Mouse (Mus musculus) heart, postnatal 0 days (tissue): ENCODE measurements around the gene Bcam. TPM values are rescaled to one million over a fixed set of nuclear protein-coding genes. Genes with fewer than 3 reads are reported as not detected.

Experiments
- ATAC-seq: fragments of 200-750 bp; cut with Nextera tagmentation; 2 replicates; pipeline ENCODE4 v1.8.0; 2017; ENCODE audit warnings: low read depth, moderate number of reproducible peaks, moderate library complexity; ENCODE audit not compliant: insufficient read depth
- DNase-seq: peaks from one replicate; pipeline ENCODE4 v3.0.0-alpha.2; 2016; ENCODE audit warnings: low spot score
- H3K27ac ChIP-seq: fragments of 300-500 bp; sonication (generic); 2 replicates; pipeline ENCODE4 v1.5.1; 2014; ENCODE audit warnings: low read depth, mild to moderate bottlenecking
- H3K27me3 ChIP-seq: fragments of 300-500 bp; sonication (generic); 2 replicates; pipeline ENCODE4 v1.6.1; 2014; ENCODE audit warnings: low read length, mixed read lengths; ENCODE audit not compliant: control insufficient read depth, insufficient read depth
- H3K36me3 ChIP-seq: fragments of 300-500 bp; sonication (generic); replicated peaks from 2 replicates; pipeline ENCODE4 v1.6.1; 2014; ENCODE audit warnings: low read length, mixed read lengths; ENCODE audit not compliant: control insufficient read depth, insufficient read depth
- H3K4me1 ChIP-seq: fragments of 300-500 bp; sonication (generic); 2 replicates; pipeline ENCODE4 v1.6.1; 2014; ENCODE audit warnings: antibody characterized with exemption; ENCODE audit not compliant: control insufficient read depth, insufficient read depth
- H3K4me2 ChIP-seq: fragments of 300-500 bp; sonication (generic); 2 replicates; pipeline ENCODE4 v1.6.1; 2014; ENCODE audit warnings: low read depth, mild to moderate bottlenecking, low read length, moderate library complexity
- H3K4me3 ChIP-seq: fragments of 300-500 bp; sonication (generic); 2 replicates; pipeline ENCODE4 v1.5.1; 2014; ENCODE audit warnings: low read depth, low read length
- H3K9ac ChIP-seq: fragments of 300-500 bp; sonication (generic); replicated peaks from 2 replicates; pipeline ENCODE4 v1.6.1; 2014; ENCODE audit warnings: low read depth, low read length, mixed read lengths
- H3K9me3 ChIP-seq: fragments of 300-500 bp; sonication (generic); replicated peaks from 2 replicates; pipeline ENCODE4 v1.6.1; 2016; ENCODE audit warnings: low read length; ENCODE audit not compliant: control insufficient read depth
- CTCF ChIP-seq: IDR thresholded peaks from 2 replicates; pipeline ENCODE4 v1.5.1; 2016; ENCODE audit warnings: antibody characterized with exemption, control low read depth, low read depth
- EP300 ChIP-seq: IDR thresholded peaks from 2 replicates; pipeline ENCODE4 v1.6.1; 2016; ENCODE audit warnings: antibody characterized with exemption, low read depth
- WGBS: fragments of 180-500 bp; shearing (Covaris S2); extraction: QIAGEN DNeasy Blood & Tissue Kit; methylation state at CpG from one replicate; pipeline ENCODE4 v1.1.7; 2014; 5-methylcytosine and 5-hydroxymethylcytosine counted together
- polyA plus RNA-seq: library from polyadenylated mRNA; unstranded; fragments of >200 nt; fragmentation: Nextera tagmentation; extraction: Ambion mirVana; gene quantifications from 2 replicates; pipeline ENCODE4 v1.2.1, GENCODE M21; 2015
- total RNA-seq: library from RNA; depleted of rRNA; stranded (reverse); fragments of >200 nt; gene quantifications from 2 replicates; pipeline ENCODE4 v1.2.3, GENCODE M21; 2014; ENCODE audit warnings: low replicate concordance

Bcam gene
- total and polyA plus RNA-seq, 2 experiments from 2014 or later: 293 to 697 TPM

DNA sequence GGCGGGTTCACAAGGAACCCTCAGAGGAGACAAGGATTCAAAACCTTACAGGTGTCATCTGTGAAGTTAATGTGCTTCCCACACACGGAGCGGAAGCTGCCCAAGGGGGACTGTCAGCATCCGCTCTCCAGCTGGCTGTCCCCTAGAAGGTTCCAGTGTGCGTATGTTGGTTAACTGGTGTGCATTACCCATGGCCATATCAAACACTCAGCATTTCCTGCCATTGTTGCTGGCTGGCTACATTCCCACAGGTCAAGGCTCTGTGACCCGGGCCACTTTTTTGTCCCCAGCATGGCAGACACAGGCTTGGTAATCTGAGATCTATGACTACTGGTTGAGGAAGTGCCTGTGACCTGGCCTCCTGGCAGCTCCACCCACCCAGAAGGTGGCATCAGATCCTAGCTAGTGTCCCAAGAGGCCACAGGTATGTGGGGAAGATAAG, 48.0 kb downstream of the Bcam start:
- Histone ChIP-seq H3K4me2 (no peak overlapping the region), H3K4me1 (no peaks in the 10 kb centered on the region), H3K4me3 (no peak overlapping the region), H3K36me3 (peaks cover 48% of the 10 kb centered on the region), H3K27ac (peak overlapping the region; percentile 63), H3K27me3 (no peaks in the 10 kb centered on the region), H3K9ac (no peak overlapping the region), H3K9me3 (peaks cover 11% of the 10 kb centered on the region; the same call in 1 of the 2 replicates)
- 80% methylated on average over 6 of the region's 6 CpGs for WGBS
- DNase-seq (peak; percentile 63), ATAC-seq (peak; percentile 76)
- TF ChIP-seq EP300 (peak; percentile 89), CTCF (no peak)

- no peak for ATAC-seq
- no peak for DNase-seq
- 95% methylated on average over 4 of the region's 4 CpGs for WGBS
- H3K4me3 ChIP-seq: no peak overlapping the region
- H3K36me3 ChIP-seq: peaks cover 22% of the 10 kb centered on the region
- H3K9me3 ChIP-seq: peaks cover 11% of the 10 kb centered on the region; the same call in 1 of the 2 replicates
- TF ChIP-seq CTCF (no peak), EP300 (no peak)
- no peak overlapping the region for H3K27ac ChIP-seq
- no peak overlapping the region for H3K9ac ChIP-seq
- H3K27me3 ChIP-seq: no peaks in the 10 kb centered on the region
- no peak overlapping the region for H3K4me2 ChIP-seq
- peaks cover 8% of the 10 kb centered on the region; the same call in 1 of the 2 replicates for H3K4me1 ChIP-seq
Measured at GRCm38 (mm10) chr7:19719200-19719599, 51.6 kb downstream of the Bcam start.

DNA sequence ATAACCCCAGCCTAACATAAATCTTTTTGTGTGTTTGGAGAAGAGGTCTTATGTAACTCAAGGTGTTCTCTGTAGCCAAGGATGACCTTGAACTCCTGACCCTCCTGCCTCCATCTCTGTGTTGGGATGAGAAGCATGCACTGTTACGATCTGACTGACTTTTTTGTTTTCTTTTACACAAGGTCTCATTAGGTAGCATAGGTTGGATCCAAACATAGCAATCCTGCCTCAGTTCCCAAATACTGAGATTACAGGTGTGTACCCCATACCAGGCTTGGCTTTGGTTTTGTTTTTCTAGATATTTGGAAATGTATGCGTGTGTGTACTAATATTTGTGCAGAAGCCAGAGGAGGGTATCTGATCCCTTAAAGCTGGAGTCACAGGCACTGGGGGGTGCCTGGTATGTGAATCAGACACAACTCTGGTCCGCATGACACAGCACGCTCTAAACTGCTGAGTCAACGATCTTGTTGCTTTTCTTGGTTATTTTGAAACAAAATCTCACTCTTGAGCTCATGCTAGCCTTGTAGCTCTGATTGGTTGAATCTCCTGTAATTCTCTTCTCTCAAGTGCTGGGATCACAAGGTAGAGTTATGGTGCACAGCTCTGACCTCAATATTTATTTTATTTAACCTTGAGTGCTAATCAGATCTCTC, 52.4 kb downstream of the Bcam start:
- DNase-seq (no peak), ATAC-seq (no peak)
- peaks cover 8% of the 10 kb centered on the region; the same call in 1 of the 2 replicates for H3K4me1 ChIP-seq
- WGBS: 86% methylated on average over 5 of the region's 5 CpGs
- TF ChIP-seq CTCF: no peak
- no peak for TF ChIP-seq EP300
- H3K4me2 ChIP-seq: no peak overlapping the region
- H3K9me3 ChIP-seq: peaks cover 11% of the 10 kb centered on the region; the same call in 1 of the 2 replicates
- H3K27me3 ChIP-seq: no peaks in the 10 kb centered on the region
- no peak overlapping the region for H3K27ac ChIP-seq
- H3K36me3 ChIP-seq: peaks cover 19% of the 10 kb centered on the region
- no peak overlapping the region for H3K9ac ChIP-seq
- H3K4me3 ChIP-seq: no peak overlapping the region

- Histone ChIP-seq H3K4me1 (peaks cover 8% of the 10 kb centered on the region; the same call in 1 of the 2 replicates), H3K4me3 (no peak overlapping the region)
Measured at GRCm38 (mm10) chr7:19717346-19717745, 53.5 kb downstream of the Bcam start.

DNA sequence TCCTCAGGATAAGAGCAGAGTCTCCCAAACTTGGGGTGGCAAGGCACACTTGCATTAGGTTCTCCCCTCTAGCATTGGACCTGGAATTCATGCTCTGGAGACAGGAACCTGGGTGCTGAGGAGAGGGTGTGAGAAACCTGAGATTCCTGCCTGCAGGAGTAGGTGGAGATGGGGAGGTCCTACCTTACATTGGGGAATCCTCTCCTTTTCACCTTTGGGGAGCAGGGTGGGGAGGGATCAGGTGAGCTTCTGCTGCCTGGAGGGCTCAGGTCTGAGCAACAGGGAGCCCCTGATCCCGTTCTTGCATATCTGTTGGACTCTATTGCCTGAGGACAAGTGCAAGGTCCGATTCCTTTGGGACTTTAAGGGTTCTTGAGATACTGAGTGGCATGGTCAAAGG, 54.0 kb downstream of the Bcam start:
- peaks cover 11% of the 10 kb centered on the region; the same call in 1 of the 2 replicates for H3K9me3 ChIP-seq
- WGBS: 65% methylated on average over 2 of the region's 2 CpGs
- no peak for ATAC-seq
- no peak overlapping the region for H3K27ac ChIP-seq
- no peak for DNase-seq
- no peaks in the 10 kb centered on the region for H3K27me3 ChIP-seq
- H3K4me1 ChIP-seq: peaks cover 8% of the 10 kb centered on the region; the same call in 1 of the 2 replicates
- no peak overlapping the region; the same call in 1 of the 2 replicates for H3K4me2 ChIP-seq
- no peak for TF ChIP-seq CTCF
- no peak for TF ChIP-seq EP300
- no peak overlapping the region for H3K9ac ChIP-seq
- H3K36me3 ChIP-seq: peaks cover 34% of the 10 kb centered on the region
- H3K4me3 ChIP-seq: no peak overlapping the region

More at GRCm38 (mm10) chr7:19717346-19717745, 53.5 kb downstream of the Bcam start:
- Histone ChIP-seq H3K36me3 (peaks cover 29% of the 10 kb centered on the region), H3K27ac (no peak overlapping the region), H3K9me3 (peaks cover 11% of the 10 kb centered on the region; the same call in 1 of the 2 replicates), H3K9ac (no peak overlapping the region), H3K27me3 (no peaks in the 10 kb centered on the region), H3K4me2 (no peak overlapping the region)
- no peak for DNase-seq
- TF ChIP-seq EP300 (no peak), CTCF (no peak)
- 90% methylated on average over 4 of the region's 4 CpGs for WGBS
- no peak for ATAC-seq
